Mouse (Mus musculus) left cerebral cortex, adult 11 months (tissue): ENCODE results near the gene Lifr.

Experiments used
- DNase-seq: peaks from one replicate; pipeline ENCODE4 v3.0.0; 2022; ENCODE audit warnings: low spot score

Lifr gene

DNA sequence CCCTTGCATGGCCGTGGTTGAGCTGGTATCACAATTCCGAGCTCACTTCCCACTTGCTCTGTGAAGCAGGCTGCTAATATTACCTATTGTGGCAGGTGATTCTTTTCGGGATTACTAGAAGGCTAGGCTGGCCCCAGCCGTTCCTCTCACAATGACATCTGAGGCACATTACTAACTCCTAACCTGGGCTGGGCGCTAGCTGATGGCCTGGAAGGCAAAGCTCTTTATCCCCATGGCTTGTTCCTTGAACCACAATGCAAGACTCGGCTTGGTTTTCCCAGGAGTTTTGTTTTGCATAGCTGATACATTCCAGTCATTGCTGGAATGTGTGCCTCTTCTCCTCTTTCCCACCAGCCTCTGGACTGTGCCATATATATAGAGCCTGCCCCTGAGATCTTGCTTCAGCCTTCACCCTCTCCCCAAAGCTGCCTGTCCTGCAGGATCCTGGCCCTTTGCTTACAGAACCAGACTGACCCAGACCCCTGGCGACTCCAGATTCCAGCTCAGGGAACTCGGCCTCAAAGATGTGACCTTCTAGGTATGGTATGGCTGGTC, at the start of gene Lifr:
Lifr (plus strand) TSS at position 404 of the 555 bp plus-strand sequence.
- DNase-seq: no peak

GRCm38 (mm10) chr15:7044081-7044749, 46.2 kb upstream of the Lifr start:
- DNase-seq: no peak

GRCm38 (mm10) chr15:7045056-7045455, 45.4 kb upstream of the Lifr start:
- no peak for DNase-seq

- DNase-seq: no peak
Measured at GRCm38 (mm10) chr15:7047931-7048330, 42.5 kb upstream of the Lifr start.

- DNase-seq: no peak
Measured at GRCm38 (mm10) chr15:7048916-7049315, 41.5 kb upstream of the Lifr start.

DNA sequence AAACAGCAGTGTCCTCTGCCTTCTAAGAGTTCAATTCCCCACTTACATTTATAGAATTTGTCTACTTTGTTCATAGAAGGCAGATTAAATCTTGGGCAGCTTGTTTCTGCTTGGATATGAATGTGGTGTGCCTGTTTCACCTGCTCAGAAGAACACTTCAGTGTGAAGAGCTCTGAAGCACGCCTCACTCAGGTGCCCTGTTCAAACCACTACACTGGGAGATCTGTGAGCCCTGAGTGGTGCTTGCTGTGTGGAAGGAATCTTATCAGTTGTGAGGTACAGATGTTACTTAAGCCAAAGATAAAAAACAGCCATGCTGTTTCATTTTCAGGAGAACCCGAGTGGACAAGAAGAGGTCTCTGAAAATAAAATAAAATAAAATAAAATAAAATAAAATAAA, 38.7 kb upstream of the Lifr start:
- DNase-seq: no peak

DNA sequence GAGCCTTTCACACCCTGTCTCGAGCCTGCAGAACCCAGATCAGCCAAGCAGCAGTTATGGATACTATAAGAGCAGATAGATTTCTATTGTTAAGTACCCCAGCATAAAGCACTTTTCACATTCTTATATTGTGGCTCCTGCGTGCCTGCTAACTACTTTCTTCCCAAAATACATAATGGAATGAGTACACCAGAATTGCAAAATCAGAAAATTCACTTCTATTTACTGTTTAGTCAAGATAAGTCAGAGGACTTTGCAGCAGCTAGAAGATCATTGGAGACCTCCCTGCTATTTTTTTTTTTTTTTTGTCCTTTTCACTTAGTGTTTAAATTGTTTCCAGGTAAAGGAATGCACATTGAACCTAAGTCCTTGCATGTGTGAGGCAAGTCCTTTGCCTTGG, 38.3 kb upstream of the Lifr start:
- DNase-seq: no peak

DNA sequence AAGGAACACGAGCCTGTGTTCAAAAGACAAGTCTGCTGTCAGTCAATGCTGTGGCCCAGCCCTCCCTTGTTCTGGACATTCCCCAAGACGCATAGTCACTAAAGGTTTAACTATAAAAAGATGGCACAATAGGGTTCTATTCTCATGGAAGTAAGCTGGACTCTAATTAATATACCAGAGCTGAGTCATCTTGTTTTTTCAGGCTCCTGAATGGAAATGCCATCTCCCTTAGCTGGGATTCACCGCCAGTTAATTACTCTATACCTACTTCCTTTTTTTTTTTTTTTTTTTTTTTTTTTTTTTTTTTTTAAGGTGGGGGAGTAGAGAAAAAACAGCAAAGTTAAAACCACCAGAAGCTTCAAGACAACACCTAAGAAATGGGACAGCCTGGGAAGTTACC, 33.6 kb upstream of the Lifr start:
- DNase-seq: no peak

- DNase-seq: no peak
Measured at GRCm38 (mm10) chr15:7060522-7060921, 29.9 kb upstream of the Lifr start.

DNA sequence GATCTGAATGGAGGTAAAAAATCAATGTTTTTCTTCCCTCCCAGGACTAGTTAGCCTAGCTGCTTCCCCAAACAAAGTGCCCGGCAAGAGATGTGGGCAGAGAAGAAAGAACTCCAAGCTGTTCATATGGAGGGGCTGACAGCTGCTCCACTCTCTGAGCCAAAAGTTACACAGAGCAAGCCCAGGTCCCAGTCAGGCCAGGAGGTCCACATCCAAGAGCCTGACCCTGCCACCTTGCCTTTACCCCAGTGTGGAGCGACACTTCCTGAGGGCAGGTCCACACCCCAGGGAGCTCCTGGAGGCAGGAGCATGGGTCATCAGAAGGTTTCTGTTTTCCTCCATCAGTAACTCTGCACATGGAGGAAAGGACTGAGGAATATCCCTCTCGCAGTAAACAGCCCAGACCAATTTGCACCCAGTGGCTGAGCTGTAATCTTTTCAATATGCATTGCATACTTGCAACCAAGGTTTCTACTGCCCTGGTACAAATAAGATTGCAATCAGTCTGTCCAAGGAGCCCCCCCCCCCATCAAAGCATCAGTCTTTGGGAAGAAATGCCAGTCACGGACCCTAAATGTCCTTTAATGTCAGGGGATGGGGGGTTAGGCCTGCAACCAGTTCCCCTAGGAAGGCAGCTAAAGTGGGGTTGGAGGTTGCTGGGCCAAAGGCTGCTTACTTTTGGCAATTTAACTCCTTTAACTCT, 28.3 kb upstream of the Lifr start:
- no peak for DNase-seq

- no peak for DNase-seq
Measured at GRCm38 (mm10) chr15:7062698-7063009, 27.8 kb upstream of the Lifr start.

GRCm38 (mm10) chr15:7063521-7064240, 26.7 kb upstream of the Lifr start:
- no peak for DNase-seq

DNA sequence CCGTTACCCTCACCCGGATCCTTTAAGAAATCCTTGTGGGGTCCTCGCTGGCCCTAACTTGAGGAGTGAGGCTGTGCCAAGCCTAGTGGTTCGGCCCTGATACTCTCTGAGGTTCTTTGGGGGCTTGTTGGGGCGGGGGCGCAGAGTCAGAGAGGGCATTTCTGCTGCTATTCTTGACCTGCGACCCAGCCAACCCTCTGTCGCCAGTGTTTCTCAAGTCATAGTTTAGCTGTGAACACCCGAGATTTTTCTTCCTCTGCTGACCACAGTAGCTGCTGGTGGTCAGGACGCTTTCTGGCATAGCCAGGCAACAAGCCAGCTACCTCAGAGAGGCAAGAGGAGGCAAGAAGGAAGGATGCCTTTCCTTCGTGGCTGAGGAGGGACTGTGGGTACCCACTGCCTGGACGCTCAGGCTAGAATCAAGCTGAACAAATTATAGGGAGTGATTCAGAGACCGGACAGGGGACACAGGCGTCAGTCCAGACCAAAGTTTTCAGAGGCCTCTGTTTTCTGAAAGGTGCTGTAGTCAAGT, 25.4 kb upstream of the Lifr start:
- no peak for DNase-seq

- no peak for DNase-seq
Measured at GRCm38 (mm10) chr15:7065624-7066023, 24.8 kb upstream of the Lifr start.

- DNase-seq: no peak
Measured at GRCm38 (mm10) chr15:7066752-7067151, 23.7 kb upstream of the Lifr start.

DNA sequence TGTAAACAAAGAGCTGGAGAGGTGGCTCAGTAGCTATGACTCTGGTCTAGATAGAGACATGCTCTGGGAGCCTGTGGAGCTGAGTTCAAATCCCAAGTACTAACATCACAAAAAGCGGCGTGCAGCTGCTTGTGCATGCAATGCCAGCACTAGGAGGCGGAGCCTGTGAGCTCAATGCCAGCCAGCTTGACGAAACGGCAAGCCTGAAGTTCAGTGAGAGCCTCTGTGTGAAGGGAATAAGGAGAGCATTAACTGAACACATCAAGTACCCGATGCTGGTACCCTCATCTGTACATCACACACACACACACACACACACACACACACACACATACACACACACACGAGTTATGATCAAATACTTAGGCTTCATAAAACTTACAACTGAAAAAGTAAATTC, 21.0 kb upstream of the Lifr start:
- no peak for DNase-seq

- DNase-seq: no peak
Measured at GRCm38 (mm10) chr15:7070199-7070794, 20.1 kb upstream of the Lifr start.

- DNase-seq: no peak
Measured at GRCm38 (mm10) chr15:7073269-7073668, 17.1 kb upstream of the Lifr start.

GRCm38 (mm10) chr15:7075185-7075584, 15.2 kb upstream of the Lifr start:
- no peak for DNase-seq

GRCm38 (mm10) chr15:7078356-7078755, 12.1 kb upstream of the Lifr start:
- DNase-seq: no peak

- DNase-seq: no peak
Measured at GRCm38 (mm10) chr15:7079631-7080337, 10.6 kb upstream of the Lifr start.
